Mouse (Mus musculus): ENCODE measurements around the gene Fgfr2. TPM values are rescaled to one million over a fixed set of nuclear protein-coding genes. Genes with fewer than 3 reads are reported as not detected.

The Fgfr2 gene
- polyA plus RNA-seq, 1 experiment from 2014 or later = not detected

- Histone ChIP-seq H3K36me3 (ENCODE audit: inconsistent target) (no peaks in the 10 kb centered on the region), H3K27ac (peak within 1 kb of the TSS; percentile 29), H3K4me3 (ENCODE audit: inconsistent target) (peak within 1 kb of the TSS; percentile 46), H3K79me2 (ENCODE audit: inconsistent target) (no peaks in the 10 kb centered on the region)
- WGBS (ENCODE audit: missing documents) = 2% methylated on average over 47 of the region's 47 CpGs
These were observed 1752.3 kb downstream of the Fgfr2 start, which contains the start of gene Pstk for GRCm38 (mm10) chr7:131370648-131371469. TSS of gene Pstk (plus strand) at chr7:131371141.

- Histone ChIP-seq H3K4me3 (ENCODE audit: inconsistent target) (no peak overlapping the region), H3K79me2 (ENCODE audit: inconsistent target) (0 out of 2 replicates have a peak, but pooled peaks cover 11% of the 10 kb centered on the region), H3K27ac (no peak overlapping the region), H3K36me3 (ENCODE audit: inconsistent target) (no peaks in the 10 kb centered on the region)
- WGBS (ENCODE audit: missing documents) = 96% methylated on average over 8 of the region's 8 CpGs
These were observed 1759.0 kb downstream of the Fgfr2 start for GRCm38 (mm10) chr7:131364131-131364530.

GRCm38 (mm10) chr7:131362615-131363300 lies 1760.4 kb downstream of the Fgfr2 start, which contains the start of gene 2310057M21Rik:
TSS of gene 2310057M21Rik (minus strand) at chr7:131362759.
- Histone ChIP-seq H3K79me2 (ENCODE audit: inconsistent target) (0 out of 2 replicates have a peak, but pooled peaks cover 11% of the 10 kb centered on the region), H3K4me3 (ENCODE audit: inconsistent target) (peak within 1 kb of the TSS; percentile 54), H3K27ac (peak within 1 kb of the TSS; percentile 46), H3K36me3 (ENCODE audit: inconsistent target) (peaks cover 5% of the 10 kb centered on the region; the same call in 1 of the 2 replicates)
- WGBS (ENCODE audit: missing documents) = under 1% methylated on average over 49 of the region's 55 CpGs

GRCm38 (mm10) chr7:131362269-131362614 lies 1760.9 kb downstream of the Fgfr2 start:
- Histone ChIP-seq H3K79me2 (ENCODE audit: inconsistent target) (0 out of 2 replicates have a peak, but pooled peaks cover 11% of the 10 kb centered on the region), H3K27ac (no peak overlapping the region), H3K4me3 (ENCODE audit: inconsistent target) (peak overlapping the region; percentile 54), H3K36me3 (ENCODE audit: inconsistent target) (peaks cover 10% of the 10 kb centered on the region; the same call in 1 of the 2 replicates)
- WGBS (ENCODE audit: missing documents) = under 1% methylated on average over 35 of the region's 35 CpGs

GRCm38 (mm10) chr7:131356105-131356504 lies 1767.0 kb downstream of the Fgfr2 start:
- Histone ChIP-seq H3K36me3 (ENCODE audit: inconsistent target) (peaks cover 20% of the 10 kb centered on the region), H3K27ac (no peak overlapping the region), H3K79me2 (ENCODE audit: inconsistent target) (0 out of 2 replicates have a peak, but pooled peaks cover 2% of the 10 kb centered on the region), H3K4me3 (ENCODE audit: inconsistent target) (no peak overlapping the region)
- 80% methylated on average over 13 of the region's 13 CpGs for WGBS (ENCODE audit: missing documents)

- 92% methylated on average over 7 of the region's 7 CpGs for WGBS (ENCODE audit: missing documents)
- peaks cover 47% of the 10 kb centered on the region for H3K36me3 ChIP-seq (ENCODE audit: inconsistent target)
These were observed 1777.2 kb downstream of the Fgfr2 start for GRCm38 (mm10) chr7:131345856-131346541.

GRCm38 (mm10) chr7:131337502-131338068 lies 1785.6 kb downstream of the Fgfr2 start:
- H3K4me3 ChIP-seq (ENCODE audit: inconsistent target) = no peak overlapping the region
- H3K36me3 ChIP-seq (ENCODE audit: inconsistent target) = peaks cover 23% of the 10 kb centered on the region
- no peak overlapping the region for H3K27ac ChIP-seq
- H3K79me2 ChIP-seq (ENCODE audit: inconsistent target) = no peaks in the 10 kb centered on the region
- WGBS (ENCODE audit: missing documents) = 90% methylated on average over 8 of the region's 8 CpGs

More at GRCm38 (mm10) chr7:131345856-131346541, 1777.2 kb downstream of the Fgfr2 start:
- no peak overlapping the region for H3K4me3 ChIP-seq (ENCODE audit: inconsistent target)
- no peaks in the 10 kb centered on the region for H3K79me2 ChIP-seq (ENCODE audit: inconsistent target)
- H3K27ac ChIP-seq = no peak overlapping the region

- 80% methylated on average over 1 of the region's 1 CpGs for WGBS (ENCODE audit: missing documents)
- no peak within 1 kb of the TSS for H3K27ac ChIP-seq
- H3K79me2 ChIP-seq (ENCODE audit: inconsistent target) = no peaks in the 10 kb centered on the region
- H3K36me3 ChIP-seq (ENCODE audit: inconsistent target) = no peaks in the 10 kb centered on the region
- no peak within 1 kb of the TSS for H3K4me3 ChIP-seq (ENCODE audit: inconsistent target)
These were observed 1789.6 kb downstream of the Fgfr2 start, which contains the start of gene Fam24a for GRCm38 (mm10) chr7:131333564-131333963. TSS of gene Fam24a (plus strand) at chr7:131333864.

GRCm38 (mm10) chr7:131331688-131332087 lies 1791.5 kb downstream of the Fgfr2 start:
- Histone ChIP-seq H3K27ac (no peak overlapping the region), H3K79me2 (ENCODE audit: inconsistent target) (no peaks in the 10 kb centered on the region), H3K4me3 (ENCODE audit: inconsistent target) (no peak overlapping the region), H3K36me3 (ENCODE audit: inconsistent target) (no peaks in the 10 kb centered on the region)
- 76% methylated on average over 2 of the region's 2 CpGs for WGBS (ENCODE audit: missing documents)

- H3K36me3 ChIP-seq (ENCODE audit: inconsistent target) = no peaks in the 10 kb centered on the region
- 96% methylated on average over 5 of the region's 5 CpGs for WGBS (ENCODE audit: missing documents)
- no peak within 1 kb of the TSS for H3K4me3 ChIP-seq (ENCODE audit: inconsistent target)
- H3K27ac ChIP-seq = no peak within 1 kb of the TSS
- H3K79me2 ChIP-seq (ENCODE audit: inconsistent target) = no peaks in the 10 kb centered on the region
These were observed 1793.7 kb downstream of the Fgfr2 start, which contains the start of gene Fam24b for GRCm38 (mm10) chr7:131329416-131329815. TSS of gene Fam24b (minus strand) at chr7:131329516.

- Histone ChIP-seq H3K79me2 (ENCODE audit: inconsistent target) (no peaks in the 10 kb centered on the region), H3K27ac (no peak overlapping the region), H3K36me3 (ENCODE audit: inconsistent target) (no peaks in the 10 kb centered on the region), H3K4me3 (ENCODE audit: inconsistent target) (no peak overlapping the region)
- 87% methylated on average over 5 of the region's 5 CpGs for WGBS (ENCODE audit: missing documents)
These were observed 1796.1 kb downstream of the Fgfr2 start for GRCm38 (mm10) chr7:131327054-131327453.

- WGBS (ENCODE audit: missing documents) = no CpG with 5 or more reads among the region's 2 CpGs
- no peaks in the 10 kb centered on the region for H3K36me3 ChIP-seq (ENCODE audit: inconsistent target)
- no peak within 1 kb of the TSS for H3K4me3 ChIP-seq (ENCODE audit: inconsistent target)
- H3K27ac ChIP-seq = no peak within 1 kb of the TSS
- H3K79me2 ChIP-seq (ENCODE audit: inconsistent target) = no peaks in the 10 kb centered on the region
These were observed 1801.0 kb downstream of the Fgfr2 start, which contains the start of gene Cuzd1 for GRCm38 (mm10) chr7:131322192-131322591. TSS of gene Cuzd1 (minus strand) at chr7:131322292.

GRCm38 (mm10) chr7:131318340-131318739 lies 1804.8 kb downstream of the Fgfr2 start:
- no peak overlapping the region for H3K27ac ChIP-seq
- no peaks in the 10 kb centered on the region for H3K36me3 ChIP-seq (ENCODE audit: inconsistent target)
- H3K79me2 ChIP-seq (ENCODE audit: inconsistent target) = no peaks in the 10 kb centered on the region
- 91% methylated on average over 3 of the region's 7 CpGs for WGBS (ENCODE audit: missing documents)
- no peak overlapping the region for H3K4me3 ChIP-seq (ENCODE audit: inconsistent target)

GRCm38 (mm10) chr7:131317587-131317986 lies 1805.6 kb downstream of the Fgfr2 start:
- Histone ChIP-seq H3K79me2 (ENCODE audit: inconsistent target) (no peaks in the 10 kb centered on the region), H3K4me3 (ENCODE audit: inconsistent target) (no peak overlapping the region), H3K36me3 (ENCODE audit: inconsistent target) (no peaks in the 10 kb centered on the region), H3K27ac (no peak overlapping the region)
- 75% methylated on average over 12 of the region's 12 CpGs for WGBS (ENCODE audit: missing documents)

Measured in macrophage (primary cell).